Mouse (Mus musculus): ENCODE measurements around the gene Gfi1. TPM values are rescaled to one million over a fixed set of nuclear protein-coding genes. Genes with fewer than 3 reads are reported as not detected.

Gfi1 gene
- polyA plus RNA-seq, 1 experiment from 2014 or later, result not detected

GRCm38 (mm10) chr5:107753656-107754055 is 27.8 kb upstream of the Gfi1 start:
- H3K4me2 ChIP-seq, result no peak overlapping the region
- H3K27me3 ChIP-seq (ENCODE audit: control insufficient read depth, insufficient read depth, low read length), result no peaks in the 10 kb centered on the region
- peaks cover 2% of the 10 kb centered on the region; the same call in 1 of the 2 replicates for H3K36me3 ChIP-seq (ENCODE audit: control insufficient read depth, insufficient read depth, low read length)
- no peak overlapping the region for H3K4me3 ChIP-seq (ENCODE audit: low read depth, low read length)
- no peak for ATAC-seq (replicated peaks; ENCODE audit: insufficient number of reproducible peaks, low FRiP score, low TSS enrichment)
- H3K4me1 ChIP-seq (ENCODE audit: control insufficient read depth, insufficient read depth, low read length), result peaks cover 4% of the 10 kb centered on the region; the same call in 1 of the 2 replicates
- WGBS (ENCODE audit: insufficient replicate concordance), result 95% methylated on average over 7 of the region's 7 CpGs
- no peak overlapping the region for H3K27ac ChIP-seq (ENCODE audit: low read depth, low read length)
- no peaks in the 10 kb centered on the region for H3K9me3 ChIP-seq (replicated peaks; ENCODE audit: control insufficient read depth, low read length)
- no peak overlapping the region for H3K9ac ChIP-seq (ENCODE audit: low read depth, low read length)

DNA sequence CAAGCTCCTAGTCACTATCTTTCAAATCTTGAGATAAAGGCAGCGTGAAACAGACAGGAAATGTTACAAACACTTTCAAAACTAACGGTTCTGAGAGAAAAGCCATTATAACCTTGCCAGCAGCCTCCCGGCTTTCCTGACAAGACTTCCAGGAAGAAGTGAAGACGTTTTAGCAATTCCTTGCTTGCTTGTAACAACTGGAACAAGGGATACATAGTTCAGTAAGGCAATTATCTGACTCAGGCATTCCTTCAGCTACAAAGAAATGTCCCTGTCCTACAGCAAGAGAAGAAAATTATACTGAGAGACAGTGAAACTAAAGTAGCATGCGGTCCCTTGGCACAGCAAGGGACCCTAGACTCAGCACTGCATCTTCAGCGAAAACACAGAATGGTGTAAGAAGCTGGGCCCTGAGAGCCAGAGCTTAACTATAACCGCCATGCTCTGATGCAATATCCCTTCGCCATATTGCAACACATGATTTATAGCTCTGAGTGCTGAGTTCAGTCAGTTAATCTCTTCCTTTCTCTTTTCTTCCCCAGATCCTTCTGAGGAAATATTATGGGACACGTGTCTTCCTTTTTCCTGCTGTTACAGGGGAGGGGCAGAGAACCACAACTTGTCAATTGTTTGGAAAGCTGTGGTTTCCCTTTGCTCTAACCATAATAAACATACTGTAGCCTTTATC is 23.5 kb upstream of the Gfi1 start:
- H3K4me2 ChIP-seq, result no peak overlapping the region
- no peaks in the 10 kb centered on the region for H3K27me3 ChIP-seq (ENCODE audit: control insufficient read depth, insufficient read depth, low read length)
- H3K9ac ChIP-seq (ENCODE audit: low read depth, low read length), result no peak overlapping the region
- H3K4me3 ChIP-seq (ENCODE audit: low read depth, low read length), result no peak overlapping the region
- 45% methylated on average over 9 of the region's 9 CpGs for WGBS (ENCODE audit: insufficient replicate concordance)
- peaks cover 4% of the 10 kb centered on the region; the same call in 1 of the 2 replicates for H3K4me1 ChIP-seq (ENCODE audit: control insufficient read depth, insufficient read depth, low read length)
- ATAC-seq (replicated peaks; ENCODE audit: insufficient number of reproducible peaks, low FRiP score, low TSS enrichment), result no peak
- H3K9me3 ChIP-seq (replicated peaks; ENCODE audit: control insufficient read depth, low read length), result no peaks in the 10 kb centered on the region
- no peak overlapping the region; the same call in 1 of the 2 replicates for H3K27ac ChIP-seq (ENCODE audit: low read depth, low read length)
- no peaks in the 10 kb centered on the region for H3K36me3 ChIP-seq (ENCODE audit: control insufficient read depth, insufficient read depth, low read length)

DNA sequence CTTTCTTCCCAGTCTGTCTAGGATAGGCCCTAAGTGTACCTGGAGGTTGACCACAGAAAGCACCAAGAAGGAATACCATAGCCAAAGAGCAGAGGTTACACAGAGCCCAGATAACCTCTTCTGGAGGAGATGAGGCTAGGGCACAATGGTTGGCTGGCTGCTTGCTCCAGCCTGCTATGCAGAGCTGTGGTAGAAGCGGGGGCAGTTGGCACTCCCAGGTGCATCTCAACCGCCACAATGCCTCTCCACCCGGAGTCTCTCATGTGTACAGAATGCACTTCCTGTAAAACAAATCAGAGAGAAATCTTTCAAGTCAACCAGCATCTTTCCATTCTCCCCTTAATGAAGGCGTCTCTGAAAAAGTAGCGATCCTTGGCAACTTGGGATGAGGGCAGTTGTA is 13.2 kb upstream of the Gfi1 start:
- Histone ChIP-seq H3K27me3 (ENCODE audit: control insufficient read depth, insufficient read depth, low read length) (no peaks in the 10 kb centered on the region), H3K9me3 (replicated peaks; ENCODE audit: control insufficient read depth, low read length) (no peaks in the 10 kb centered on the region), H3K4me1 (ENCODE audit: control insufficient read depth, insufficient read depth, low read length) (no peaks in the 10 kb centered on the region), H3K36me3 (ENCODE audit: control insufficient read depth, insufficient read depth, low read length) (peaks cover under 1% of the 10 kb centered on the region; the same call in 1 of the 2 replicates), H3K4me3 (ENCODE audit: low read depth, low read length) (no peak overlapping the region), H3K27ac (ENCODE audit: low read depth, low read length) (no peak overlapping the region), H3K4me2 (no peak overlapping the region), H3K9ac (ENCODE audit: low read depth, low read length) (no peak overlapping the region)
- WGBS (ENCODE audit: insufficient replicate concordance), result 93% methylated on average over 5 of the region's 5 CpGs
- ATAC-seq (replicated peaks; ENCODE audit: insufficient number of reproducible peaks, low FRiP score, low TSS enrichment), result no peak

DNA sequence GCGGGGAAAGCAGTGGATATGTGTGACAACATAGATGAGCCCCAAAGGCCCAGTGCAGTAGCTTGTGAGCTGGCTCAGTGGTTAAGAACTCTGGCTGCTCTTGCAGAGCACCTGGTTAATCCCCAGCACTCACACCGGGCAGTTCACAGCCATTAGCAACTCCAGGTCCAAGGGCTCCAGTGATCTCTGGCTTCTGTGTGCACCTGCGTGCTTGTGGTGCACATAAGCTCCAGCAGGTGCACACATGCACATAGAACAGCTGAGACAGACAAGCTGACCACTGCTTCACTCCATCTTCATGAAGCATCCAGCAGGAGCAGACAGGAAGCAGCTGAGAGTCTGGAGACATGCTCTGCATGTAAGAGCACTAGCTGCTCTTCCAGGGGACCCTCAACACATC is 12.5 kb upstream of the Gfi1 start:
- H3K36me3 ChIP-seq (ENCODE audit: control insufficient read depth, insufficient read depth, low read length), result no peaks in the 10 kb centered on the region; the same call in 1 of the 2 replicates
- H3K9me3 ChIP-seq (replicated peaks; ENCODE audit: control insufficient read depth, low read length), result no peaks in the 10 kb centered on the region
- ATAC-seq (replicated peaks; ENCODE audit: insufficient number of reproducible peaks, low FRiP score, low TSS enrichment), result no peak
- no peak overlapping the region for H3K9ac ChIP-seq (ENCODE audit: low read depth, low read length)
- no peak overlapping the region for H3K27ac ChIP-seq (ENCODE audit: low read depth, low read length)
- no peak overlapping the region for H3K4me3 ChIP-seq (ENCODE audit: low read depth, low read length)
- no peaks in the 10 kb centered on the region for H3K4me1 ChIP-seq (ENCODE audit: control insufficient read depth, insufficient read depth, low read length)
- no peaks in the 10 kb centered on the region for H3K27me3 ChIP-seq (ENCODE audit: control insufficient read depth, insufficient read depth, low read length)
- WGBS (ENCODE audit: insufficient replicate concordance), result 80% methylated on average over 3 of the region's 3 CpGs
- H3K4me2 ChIP-seq, result no peak overlapping the region

DNA sequence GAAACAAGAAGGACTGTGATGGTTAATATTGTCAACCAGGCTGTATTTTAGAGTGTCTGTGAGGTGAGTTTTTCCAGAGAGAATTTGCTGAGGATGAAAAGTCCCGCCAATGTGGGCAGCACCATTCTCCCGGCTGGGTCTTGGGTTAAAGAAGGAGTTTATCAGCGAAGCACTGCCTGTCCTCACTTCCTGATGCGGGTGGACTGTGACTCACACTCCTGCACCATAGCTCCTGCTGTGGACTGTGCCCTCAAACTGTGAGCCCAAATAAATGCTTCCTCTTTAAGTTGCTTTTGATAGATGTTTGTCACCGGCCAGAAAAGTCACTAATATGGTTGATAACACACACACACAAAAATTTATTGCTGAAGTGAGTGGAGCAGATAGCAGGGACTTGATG is 10.3 kb upstream of the Gfi1 start:
- Histone ChIP-seq H3K27ac (ENCODE audit: low read depth, low read length) (no peak overlapping the region), H3K4me3 (ENCODE audit: low read depth, low read length) (no peak overlapping the region), H3K27me3 (ENCODE audit: control insufficient read depth, insufficient read depth, low read length) (no peaks in the 10 kb centered on the region), H3K4me1 (ENCODE audit: control insufficient read depth, insufficient read depth, low read length) (no peaks in the 10 kb centered on the region), H3K9ac (ENCODE audit: low read depth, low read length) (no peak overlapping the region), H3K36me3 (ENCODE audit: control insufficient read depth, insufficient read depth, low read length) (no peaks in the 10 kb centered on the region; the same call in 1 of the 2 replicates), H3K9me3 (replicated peaks; ENCODE audit: control insufficient read depth, low read length) (no peaks in the 10 kb centered on the region), H3K4me2 (no peak overlapping the region)
- WGBS (ENCODE audit: insufficient replicate concordance), result 63% methylated on average over 5 of the region's 5 CpGs
- ATAC-seq (replicated peaks; ENCODE audit: insufficient number of reproducible peaks, low FRiP score, low TSS enrichment), result no peak

DNA sequence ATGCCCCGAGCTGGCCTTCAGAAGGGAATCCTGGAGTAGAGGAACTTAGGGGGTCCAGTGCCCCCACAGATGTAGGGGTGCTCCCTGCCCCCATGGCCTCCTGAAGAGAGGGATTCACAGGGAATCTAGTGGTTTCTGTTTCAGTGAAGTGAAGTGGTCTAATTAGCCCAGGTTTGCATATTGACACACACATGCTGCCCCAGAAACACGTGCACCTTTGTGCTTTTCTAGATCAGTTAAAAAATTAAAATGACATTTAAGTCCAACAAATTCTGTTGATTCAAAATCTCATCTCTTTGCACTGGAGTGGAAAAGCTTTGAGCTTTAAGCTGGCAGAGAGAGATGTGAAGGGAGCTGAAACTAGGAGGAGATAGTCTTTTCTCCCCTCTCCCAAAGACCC is 6.0 kb upstream of the Gfi1 start:
- ATAC-seq (replicated peaks; ENCODE audit: insufficient number of reproducible peaks, low FRiP score, low TSS enrichment), result no peak
- H3K9ac ChIP-seq (ENCODE audit: low read depth, low read length), result no peak overlapping the region
- WGBS (ENCODE audit: insufficient replicate concordance), result 37% methylated on average over 2 of the region's 2 CpGs
- no peak overlapping the region for H3K4me3 ChIP-seq (ENCODE audit: low read depth, low read length)
- peaks cover 25% of the 10 kb centered on the region for H3K27me3 ChIP-seq (ENCODE audit: control insufficient read depth, insufficient read depth, low read length)
- no peaks in the 10 kb centered on the region for H3K4me1 ChIP-seq (ENCODE audit: control insufficient read depth, insufficient read depth, low read length)
- H3K4me2 ChIP-seq, result no peak overlapping the region
- no peaks in the 10 kb centered on the region for H3K9me3 ChIP-seq (replicated peaks; ENCODE audit: control insufficient read depth, low read length)
- no peaks in the 10 kb centered on the region for H3K36me3 ChIP-seq (ENCODE audit: control insufficient read depth, insufficient read depth, low read length)
- H3K27ac ChIP-seq (ENCODE audit: low read depth, low read length), result no peak overlapping the region

GRCm38 (mm10) chr5:107731408-107731807 is 5.6 kb upstream of the Gfi1 start:
- no peak for ATAC-seq (replicated peaks; ENCODE audit: insufficient number of reproducible peaks, low FRiP score, low TSS enrichment)
- H3K9me3 ChIP-seq (replicated peaks; ENCODE audit: control insufficient read depth, low read length), result no peaks in the 10 kb centered on the region
- H3K4me1 ChIP-seq (ENCODE audit: control insufficient read depth, insufficient read depth, low read length), result no peaks in the 10 kb centered on the region
- H3K4me2 ChIP-seq, result no peak overlapping the region
- H3K4me3 ChIP-seq (ENCODE audit: low read depth, low read length), result no peak overlapping the region
- peaks cover 30% of the 10 kb centered on the region for H3K27me3 ChIP-seq (ENCODE audit: control insufficient read depth, insufficient read depth, low read length)
- no peaks in the 10 kb centered on the region for H3K36me3 ChIP-seq (ENCODE audit: control insufficient read depth, insufficient read depth, low read length)
- no peak overlapping the region for H3K27ac ChIP-seq (ENCODE audit: low read depth, low read length)
- H3K9ac ChIP-seq (ENCODE audit: low read depth, low read length), result no peak overlapping the region
- WGBS (ENCODE audit: insufficient replicate concordance), result 46% methylated on average over 3 of the region's 3 CpGs

- no peak for ATAC-seq (replicated peaks; ENCODE audit: insufficient number of reproducible peaks, low FRiP score, low TSS enrichment)
- Histone ChIP-seq H3K36me3 (ENCODE audit: control insufficient read depth, insufficient read depth, low read length) (no peaks in the 10 kb centered on the region), H3K4me1 (ENCODE audit: control insufficient read depth, insufficient read depth, low read length) (peaks cover 27% of the 10 kb centered on the region), H3K27me3 (ENCODE audit: control insufficient read depth, insufficient read depth, low read length) (peaks cover 73% of the 10 kb centered on the region), H3K9me3 (replicated peaks; ENCODE audit: control insufficient read depth, low read length) (no peaks in the 10 kb centered on the region), H3K27ac (ENCODE audit: low read depth, low read length) (no peak overlapping the region), H3K4me3 (ENCODE audit: low read depth, low read length) (peak overlapping the region; percentile 45), H3K9ac (ENCODE audit: low read depth, low read length) (no peak overlapping the region), H3K4me2 (peak overlapping the region; percentile 80)
- 29% methylated on average over 12 of the region's 12 CpGs for WGBS (ENCODE audit: insufficient replicate concordance)
Measured at GRCm38 (mm10) chr5:107727007-107727402, 1.2 kb upstream of the Gfi1 start.

Data from heart, embryonic 11.5 days (tissue).